Mouse (Mus musculus) neural tube, embryonic 12.5 days (tissue): ENCODE results near the gene Cplx3. TPM values are rescaled to one million over a fixed set of nuclear protein-coding genes. Genes with fewer than 3 reads are reported as not detected.

Source experiments
- ATAC-seq: fragments of 200-750 bp; cut with Nextera tagmentation; 2 replicates; pipeline ENCODE4 v1.8.0; 2017; ENCODE audit warnings: low read depth, mild to moderate bottlenecking, moderate TSS enrichment, moderate library complexity; ENCODE audit not compliant: low FRiP score
- H3K27ac ChIP-seq: fragments of 300-500 bp; sonication (generic); 2 replicates; pipeline ENCODE4 v1.5.1; 2016
- H3K27me3 ChIP-seq: fragments of 300-500 bp; sonication (generic); replicated peaks from 2 replicates; pipeline ENCODE4 v1.6.1; 2016; ENCODE audit warnings: mild to moderate bottlenecking
- H3K36me3 ChIP-seq: fragments of 300-500 bp; sonication (generic); 2 replicates; pipeline ENCODE4 v1.6.1; 2016; ENCODE audit warnings: mild to moderate bottlenecking
- H3K4me1 ChIP-seq: fragments of 300-500 bp; sonication (generic); 2 replicates; pipeline ENCODE4 v1.6.1; 2016
- H3K4me2 ChIP-seq: fragments of 300-500 bp; sonication (generic); replicated peaks from 2 replicates; pipeline ENCODE4 v1.6.1; 2016; ENCODE audit warnings: mild to moderate bottlenecking
- H3K4me3 ChIP-seq: fragments of 300-500 bp; sonication (generic); 2 replicates; pipeline ENCODE4 v1.5.1; 2016
- H3K9ac ChIP-seq: fragments of 300-500 bp; sonication (generic); 2 replicates; pipeline ENCODE4 v1.6.1; 2016; ENCODE audit warnings: mild to moderate bottlenecking
- H3K9me3 ChIP-seq: fragments of 300-500 bp; sonication (generic); 2 replicates; pipeline ENCODE4 v1.6.1; 2016; ENCODE audit warnings: mild to moderate bottlenecking
- WGBS: fragments of 180-500 bp; shearing (Covaris S2); methylation state at CpG from one replicate; pipeline ENCODE4 v1.1.7; 2016; 5-methylcytosine and 5-hydroxymethylcytosine counted together
- polyA plus RNA-seq: library from polyadenylated mRNA; unstranded; fragments of >200 nt; fragmentation: Nextera tagmentation; extraction: Ambion mirVana; gene quantifications from 2 replicates; pipeline ENCODE4 v1.2.1, GENCODE M21; 2016

Gene Cplx3
- polyA plus RNA-seq, 1 experiment from 2014 or later: not detected

DNA sequence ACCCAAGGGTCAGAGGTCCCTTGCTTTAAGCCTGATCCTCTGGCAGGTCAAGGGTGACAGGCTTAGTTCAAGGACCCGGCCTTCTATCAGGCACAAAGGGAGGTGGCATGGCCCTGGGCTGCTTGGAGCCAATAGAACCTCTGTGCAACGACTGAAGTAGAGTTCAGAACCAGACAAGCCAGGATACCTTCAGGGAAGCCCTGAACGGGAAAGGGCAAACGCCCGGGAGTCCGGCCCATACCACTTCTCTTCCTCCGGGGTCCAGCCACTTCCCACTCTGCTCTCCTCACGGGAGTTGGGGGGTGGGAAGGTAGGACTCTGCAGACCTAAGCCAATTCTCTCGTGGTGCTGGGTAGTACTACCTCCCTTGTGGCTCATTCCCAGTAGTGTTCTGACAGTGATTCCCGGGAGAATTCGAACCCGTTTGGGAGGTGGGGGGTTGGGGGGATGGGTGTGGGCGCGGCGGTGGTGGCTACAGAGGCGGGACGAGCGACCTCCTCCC is 38.4 kb upstream of the Cplx3 start:
- ATAC-seq: peak; percentile 32; the same call in 1 of the 2 replicates
- Histone ChIP-seq H3K9me3 (no peaks in the 10 kb centered on the region), H3K4me1 (peaks cover 55% of the 10 kb centered on the region), H3K9ac (peak overlapping the region; percentile 99), H3K27me3 (no peaks in the 10 kb centered on the region), H3K4me3 (peak overlapping the region; percentile 99), H3K4me2 (peak overlapping the region; percentile 94), H3K27ac (no peak overlapping the region), H3K36me3 (peaks cover 9% of the 10 kb centered on the region; the same call in 1 of the 2 replicates)
- WGBS: under 1% methylated on average over 18 of the region's 18 CpGs

DNA sequence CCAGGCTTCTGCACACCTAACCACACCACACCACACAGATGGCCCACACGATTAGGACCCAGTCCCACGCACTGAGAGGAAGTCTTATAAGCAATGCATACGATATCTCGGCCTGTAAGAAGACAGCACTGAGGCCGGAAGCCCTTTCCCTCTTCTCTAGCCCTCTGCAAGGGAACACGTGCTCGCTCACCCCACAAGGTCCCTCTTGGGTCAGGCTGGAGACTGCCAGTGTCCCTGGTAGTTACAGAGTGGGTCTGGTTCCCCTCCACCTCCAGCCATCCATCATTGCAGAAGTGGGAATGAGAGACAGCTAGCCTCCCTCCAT is 37.7 kb upstream of the Cplx3 start:
- no peaks in the 10 kb centered on the region for H3K9me3 ChIP-seq
- peak overlapping the region; percentile 99 for H3K4me3 ChIP-seq
- H3K4me2 ChIP-seq: peak overlapping the region; percentile 94
- no peaks in the 10 kb centered on the region for H3K27me3 ChIP-seq
- H3K36me3 ChIP-seq: peaks cover 9% of the 10 kb centered on the region; the same call in 1 of the 2 replicates
- WGBS: 64% methylated on average over 7 of the region's 7 CpGs
- peak overlapping the region; percentile 99 for H3K9ac ChIP-seq
- peaks cover 62% of the 10 kb centered on the region for H3K4me1 ChIP-seq
- no peak for ATAC-seq
- H3K27ac ChIP-seq: no peak overlapping the region

DNA sequence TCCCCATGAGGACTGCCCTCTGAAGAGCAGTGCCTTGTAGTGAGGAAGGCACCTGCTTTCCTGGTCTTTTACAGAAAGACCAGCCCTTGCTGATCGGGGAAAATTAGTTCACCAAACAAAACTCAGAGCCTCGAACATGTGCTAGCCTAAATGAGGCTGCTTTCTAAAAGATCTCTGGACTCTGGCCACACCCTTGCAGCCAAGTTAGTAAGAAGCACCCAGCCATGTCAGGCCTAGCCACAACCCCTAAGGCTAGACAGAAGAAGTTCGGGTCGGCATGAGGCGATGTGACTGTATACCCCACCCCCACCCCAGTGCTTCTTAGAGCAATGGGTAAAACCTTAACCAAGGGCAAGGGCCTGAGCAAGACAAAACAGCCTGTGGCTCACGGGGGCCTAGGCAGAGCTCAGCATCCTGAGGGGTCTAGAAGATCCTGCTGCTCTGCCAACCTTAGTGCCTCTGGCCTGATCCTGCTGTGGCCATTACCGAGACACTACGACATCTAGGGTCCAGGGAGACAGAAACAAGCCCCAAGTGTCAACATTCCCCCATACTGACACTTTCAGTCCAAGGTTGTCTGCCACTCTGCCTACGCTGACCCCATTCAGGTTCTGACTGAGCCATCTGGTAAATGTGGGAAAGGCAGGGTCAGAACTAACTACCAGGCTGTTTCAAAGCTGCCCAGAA is 37.2 kb upstream of the Cplx3 start:
- Histone ChIP-seq H3K9ac (peak overlapping the region; percentile 99), H3K27me3 (no peaks in the 10 kb centered on the region), H3K36me3 (peaks cover 9% of the 10 kb centered on the region; the same call in 1 of the 2 replicates), H3K27ac (no peak overlapping the region), H3K4me3 (peak overlapping the region; percentile 99), H3K4me1 (peaks cover 67% of the 10 kb centered on the region), H3K4me2 (peak overlapping the region; percentile 94), H3K9me3 (no peaks in the 10 kb centered on the region)
- WGBS: 76% methylated on average over 9 of the region's 9 CpGs
- ATAC-seq: no peak

- H3K27me3 ChIP-seq: no peaks in the 10 kb centered on the region
- no peak overlapping the region for H3K4me3 ChIP-seq
- H3K4me1 ChIP-seq: peaks cover 78% of the 10 kb centered on the region
- H3K4me2 ChIP-seq: peak overlapping the region; percentile 94
- H3K27ac ChIP-seq: no peak overlapping the region
- H3K9me3 ChIP-seq: no peaks in the 10 kb centered on the region
- WGBS: 87% methylated on average over 13 of the region's 13 CpGs
- no peak overlapping the region for H3K9ac ChIP-seq
- H3K36me3 ChIP-seq: peaks cover 9% of the 10 kb centered on the region; the same call in 1 of the 2 replicates
- ATAC-seq: no peak
Measured at GRCm38 (mm10) chr9:57641775-57642550, 35.9 kb upstream of the Cplx3 start.

GRCm38 (mm10) chr9:57641022-57641421 is 34.9 kb upstream of the Cplx3 start:
- Histone ChIP-seq H3K4me2 (peak overlapping the region; percentile 44; the same call in 1 of the 2 replicates), H3K4me1 (peaks cover 78% of the 10 kb centered on the region), H3K4me3 (no peak overlapping the region), H3K9me3 (no peaks in the 10 kb centered on the region), H3K27ac (no peak overlapping the region), H3K27me3 (no peaks in the 10 kb centered on the region), H3K36me3 (peaks cover 9% of the 10 kb centered on the region; the same call in 1 of the 2 replicates), H3K9ac (no peak overlapping the region)
- ATAC-seq: no peak
- 81% methylated on average over 1 of the region's 1 CpGs for WGBS

- peaks cover 74% of the 10 kb centered on the region for H3K4me1 ChIP-seq
- peaks cover 9% of the 10 kb centered on the region; the same call in 1 of the 2 replicates for H3K36me3 ChIP-seq
- H3K4me2 ChIP-seq: peak overlapping the region; percentile 44
- 28% methylated on average over 15 of the region's 15 CpGs for WGBS
- H3K9me3 ChIP-seq: no peaks in the 10 kb centered on the region
- peak overlapping the region; percentile 42; the same call in 1 of the 2 replicates for H3K9ac ChIP-seq
- peak overlapping the region; percentile 5; the same call in 1 of the 2 replicates for H3K27ac ChIP-seq
- H3K4me3 ChIP-seq: no peak overlapping the region
- ATAC-seq: no peak
- H3K27me3 ChIP-seq: no peaks in the 10 kb centered on the region
Measured at GRCm38 (mm10) chr9:57640384-57640783, 34.3 kb upstream of the Cplx3 start.

DNA sequence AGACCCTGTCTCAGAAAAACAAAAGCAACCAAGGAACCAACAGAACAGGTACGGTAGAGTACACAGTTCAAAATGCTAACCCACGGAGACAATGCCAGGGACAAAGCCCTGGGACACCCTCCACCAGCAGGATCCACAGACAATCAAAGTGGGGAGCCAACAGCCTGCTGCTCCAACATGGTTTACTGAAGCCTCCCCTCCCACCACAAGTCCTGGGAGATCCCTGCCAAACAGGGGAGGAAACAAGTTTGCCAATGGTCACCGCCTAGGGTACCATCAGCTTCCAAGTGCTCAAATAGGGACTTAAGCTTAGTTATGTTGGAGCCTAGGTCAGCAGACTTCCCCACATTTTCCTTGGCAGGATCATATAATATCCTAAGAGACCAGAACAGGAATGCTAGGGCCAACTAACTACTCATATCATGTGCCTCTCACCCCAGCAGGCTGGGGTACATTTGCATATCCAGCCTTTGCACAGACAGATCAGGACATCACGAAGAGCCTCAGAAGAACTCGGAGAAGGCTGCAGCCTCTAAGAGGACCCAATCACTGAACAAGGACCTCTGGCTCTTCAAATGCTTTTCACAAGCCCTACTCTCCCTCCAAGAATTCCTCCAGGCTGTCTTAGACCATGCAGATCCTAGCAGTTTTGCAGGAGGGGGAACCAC is 33.7 kb upstream of the Cplx3 start:
- peak overlapping the region; percentile 5; the same call in 1 of the 2 replicates for H3K27ac ChIP-seq
- no peaks in the 10 kb centered on the region for H3K27me3 ChIP-seq
- peak overlapping the region; percentile 44 for H3K4me2 ChIP-seq
- no peak overlapping the region for H3K4me3 ChIP-seq
- peaks cover 9% of the 10 kb centered on the region; the same call in 1 of the 2 replicates for H3K36me3 ChIP-seq
- H3K4me1 ChIP-seq: peaks cover 74% of the 10 kb centered on the region
- H3K9ac ChIP-seq: peak overlapping the region; percentile 42; the same call in 1 of the 2 replicates
- no peaks in the 10 kb centered on the region for H3K9me3 ChIP-seq
- 74% methylated on average over 5 of the region's 5 CpGs for WGBS
- no peak for ATAC-seq

- ATAC-seq: no peak
- Histone ChIP-seq H3K27ac (no peak overlapping the region), H3K27me3 (no peaks in the 10 kb centered on the region), H3K36me3 (peaks cover 13% of the 10 kb centered on the region), H3K4me1 (peaks cover 74% of the 10 kb centered on the region), H3K9me3 (no peaks in the 10 kb centered on the region), H3K9ac (peak overlapping the region; percentile 2; the same call in 1 of the 2 replicates), H3K4me3 (no peak overlapping the region), H3K4me2 (peak overlapping the region; percentile 37)
- WGBS: 43% methylated on average over 8 of the region's 8 CpGs
Measured at GRCm38 (mm10) chr9:57638651-57639459, 32.8 kb upstream of the Cplx3 start.

- H3K9me3 ChIP-seq: no peaks in the 10 kb centered on the region
- no peak overlapping the region for H3K27ac ChIP-seq
- peaks cover 20% of the 10 kb centered on the region for H3K36me3 ChIP-seq
- H3K9ac ChIP-seq: no peak overlapping the region
- H3K27me3 ChIP-seq: no peaks in the 10 kb centered on the region
- H3K4me3 ChIP-seq: no peak overlapping the region
- no peak overlapping the region for H3K4me2 ChIP-seq
- no peak for ATAC-seq
- peaks cover 64% of the 10 kb centered on the region for H3K4me1 ChIP-seq
- WGBS: 62% methylated on average over 6 of the region's 6 CpGs
Measured at GRCm38 (mm10) chr9:57637741-57638322, 31.8 kb upstream of the Cplx3 start.

GRCm38 (mm10) chr9:57637272-57637671 is 31.2 kb upstream of the Cplx3 start:
- Histone ChIP-seq H3K4me2 (no peak overlapping the region), H3K27me3 (no peaks in the 10 kb centered on the region), H3K4me1 (peaks cover 58% of the 10 kb centered on the region), H3K27ac (no peak overlapping the region), H3K9me3 (no peaks in the 10 kb centered on the region), H3K36me3 (peaks cover 20% of the 10 kb centered on the region), H3K4me3 (no peak overlapping the region), H3K9ac (no peak overlapping the region)
- 67% methylated on average over 3 of the region's 3 CpGs for WGBS
- ATAC-seq: no peak

- Histone ChIP-seq H3K9me3 (no peaks in the 10 kb centered on the region), H3K4me2 (no peak overlapping the region), H3K4me3 (no peak overlapping the region), H3K9ac (no peak overlapping the region), H3K4me1 (peaks cover 21% of the 10 kb centered on the region), H3K27ac (no peak overlapping the region), H3K36me3 (peaks cover 48% of the 10 kb centered on the region), H3K27me3 (no peaks in the 10 kb centered on the region)
- no peak for ATAC-seq
- WGBS: 53% methylated on average over 4 of the region's 4 CpGs
Measured at GRCm38 (mm10) chr9:57633481-57634024, 27.5 kb upstream of the Cplx3 start.
